Mouse (Mus musculus) adipocyte (in vitro differentiated cells): ENCODE data around the gene Prf1.
A peak's percentile ranks its signal among the peaks of the same experiment; 100 is the strongest.

Experiments
- DNase-seq: peaks from one replicate; pipeline ENCODE4 v3.0.0-alpha.2; 2016; ENCODE audit warnings: low spot score

The Prf1 gene

GRCm38 (mm10) chr10:61297477-61297876, at the start of gene Prf1:
TSS of gene Prf1 (plus strand) at chr10:61297833.
- no peak for DNase-seq

- no peak for DNase-seq
Observed at GRCm38 (mm10) chr10:61248596-61249114, 49.0 kb upstream of the Prf1 start.

- no peak for DNase-seq
Observed at GRCm38 (mm10) chr10:61249951-61250350, 47.7 kb upstream of the Prf1 start.

- DNase-seq: peak; percentile 62
Observed at GRCm38 (mm10) chr10:61254761-61255160, 42.9 kb upstream of the Prf1 start.

DNA sequence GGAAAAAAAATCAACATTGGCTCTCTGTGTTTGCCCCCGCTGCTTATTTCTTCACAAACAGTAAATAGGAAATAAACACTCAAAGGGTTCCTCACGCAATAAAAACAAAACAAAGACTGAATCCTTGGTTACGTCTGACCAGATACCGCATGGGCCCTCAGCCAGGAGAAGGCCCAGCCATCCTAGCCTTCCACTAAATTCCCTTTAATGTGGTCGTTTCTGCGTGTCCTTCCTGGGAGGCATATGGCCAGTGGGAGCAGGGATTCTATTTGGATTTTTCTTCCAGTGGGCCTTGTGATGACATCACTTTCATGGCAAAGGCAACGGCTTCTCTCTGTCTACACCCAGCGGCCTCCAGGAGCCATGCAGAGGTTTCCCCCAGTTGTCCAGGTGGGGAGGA, 42.4 kb upstream of the Prf1 start:
- DNase-seq: no peak

DNA sequence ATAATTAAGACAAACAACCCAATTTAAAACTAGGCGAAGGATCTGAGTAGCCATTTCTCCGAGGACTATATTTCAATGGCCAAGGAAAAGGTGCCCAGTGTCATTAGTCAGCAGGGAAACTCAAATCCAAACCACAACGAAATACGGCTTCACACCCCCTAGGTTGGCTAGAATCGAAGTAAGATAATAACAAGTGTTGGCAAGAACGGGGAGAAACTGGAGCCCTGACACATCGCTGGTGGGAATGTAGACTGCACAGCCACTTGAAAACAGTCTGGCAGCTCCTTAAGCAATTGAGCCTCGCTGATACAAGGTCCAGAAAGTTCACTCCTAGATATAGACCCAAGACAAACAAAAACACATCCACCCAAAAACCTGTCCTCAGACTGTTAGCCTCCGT, 41.0 kb upstream of the Prf1 start:
- no peak for DNase-seq

GRCm38 (mm10) chr10:61258131-61258530, 39.5 kb upstream of the Prf1 start:
- no peak for DNase-seq

- no peak for DNase-seq
Observed at GRCm38 (mm10) chr10:61261229-61262156, 36.1 kb upstream of the Prf1 start.

DNA sequence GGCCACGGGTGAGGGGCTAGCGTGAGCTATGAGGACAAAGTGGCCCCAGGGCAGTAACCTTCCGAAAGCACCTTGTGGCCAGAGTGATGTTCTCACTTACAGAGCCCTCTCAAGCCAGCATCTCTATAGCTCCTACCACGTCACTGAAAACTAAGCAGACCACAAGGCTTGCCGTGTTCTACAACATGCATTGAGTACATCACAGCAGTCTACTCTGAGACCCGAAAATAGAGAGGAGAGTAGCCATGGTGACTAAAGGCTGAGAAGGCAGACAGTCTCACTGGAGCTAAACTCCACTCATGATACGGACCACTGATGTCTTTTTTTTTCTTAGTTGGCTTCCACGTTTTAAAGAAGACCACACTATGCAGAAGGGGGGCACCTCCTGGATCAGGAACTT, 34.0 kb upstream of the Prf1 start:
- no peak for DNase-seq

- DNase-seq: no peak
Observed at GRCm38 (mm10) chr10:61267378-61267777, 30.3 kb upstream of the Prf1 start.

DNA sequence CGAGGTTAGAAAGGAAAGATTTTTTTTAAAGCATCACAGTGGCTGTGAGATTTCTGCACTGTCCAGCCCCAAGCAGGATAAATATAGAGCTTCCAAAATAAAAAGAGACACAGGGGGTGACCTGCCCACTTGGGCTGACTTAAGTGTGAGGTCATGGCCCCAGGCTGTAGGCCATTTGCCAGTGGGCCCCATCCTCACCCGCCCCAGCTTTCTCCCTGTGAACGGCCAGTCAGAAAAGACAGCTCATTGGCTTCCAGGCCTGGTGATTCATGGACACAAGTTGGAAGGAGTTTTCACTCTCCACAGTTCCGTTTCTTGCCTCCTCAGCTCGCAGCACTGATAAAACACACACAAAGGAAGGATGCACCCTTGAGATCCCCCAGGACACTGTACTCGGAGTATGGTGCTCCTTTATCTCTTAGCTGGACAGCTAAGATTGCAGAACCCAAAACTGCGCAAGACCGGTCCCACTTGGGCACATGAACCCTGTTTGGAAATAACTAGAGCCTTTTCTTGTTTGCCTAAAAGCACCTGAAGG, 25.5 kb upstream of the Prf1 start:
- peak; percentile 42 for DNase-seq

GRCm38 (mm10) chr10:61272631-61273030, 25.0 kb upstream of the Prf1 start:
- no peak for DNase-seq

DNA sequence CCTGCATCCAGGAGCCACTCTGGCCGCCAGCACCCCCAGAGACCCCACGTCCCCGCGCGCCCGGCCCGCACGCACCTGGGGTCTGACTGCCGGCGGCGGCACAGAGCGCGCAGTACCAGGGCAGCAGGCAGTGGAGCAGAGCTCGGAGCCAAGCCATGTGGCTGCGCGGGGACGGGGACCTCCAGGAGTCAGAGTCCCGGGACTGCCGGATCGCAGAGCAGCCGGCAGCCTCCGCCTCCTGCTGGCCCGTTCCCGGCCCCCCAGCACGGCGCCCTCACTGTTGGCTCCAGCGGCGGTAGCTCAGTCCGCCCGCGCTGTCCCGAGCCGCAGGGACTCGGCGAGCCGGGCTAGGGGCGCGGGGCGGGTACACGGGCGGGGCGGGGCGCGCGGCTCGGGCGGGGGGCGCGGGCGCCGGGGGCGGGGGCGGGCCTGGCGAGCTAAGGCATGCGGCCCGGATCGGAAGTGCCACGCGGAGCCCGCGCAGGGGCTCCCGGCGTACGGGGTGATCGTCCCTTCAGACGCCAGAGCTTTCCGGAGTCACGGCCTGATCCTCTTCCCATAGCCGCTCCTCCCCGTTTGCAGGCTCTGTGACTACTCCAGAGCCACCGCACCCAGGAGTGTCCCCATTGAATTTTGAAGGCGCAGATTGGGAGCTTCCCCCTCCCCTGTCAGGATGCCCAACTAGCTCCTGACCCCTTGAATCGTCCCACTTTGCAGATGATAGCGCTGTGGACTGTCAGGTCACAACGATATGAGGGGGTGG, 24.4 kb upstream of the Prf1 start, which contains the start of gene Adamts14:
Gene Adamts14 (minus strand): TSS at position 358 of the 763 bp plus-strand sequence.
- no peak for DNase-seq

DNA sequence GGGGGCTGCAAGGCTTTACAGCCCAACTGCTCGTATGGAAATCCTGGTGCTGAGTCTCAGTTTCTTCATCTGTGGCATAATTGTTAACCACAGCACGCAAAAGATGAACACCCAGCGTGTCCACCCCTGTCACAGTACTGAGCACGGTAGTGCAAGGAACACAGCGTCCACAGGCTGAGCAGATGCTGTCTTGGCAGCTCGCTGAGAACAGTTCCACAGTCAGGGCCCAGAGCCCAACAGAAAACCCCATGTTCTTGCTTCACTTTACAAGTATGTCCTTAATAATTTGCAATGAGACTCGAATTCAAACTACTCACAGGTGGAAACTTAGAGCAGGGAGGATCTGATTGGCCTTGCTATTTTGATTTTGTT, 23.8 kb upstream of the Prf1 start:
- DNase-seq: no peak

DNA sequence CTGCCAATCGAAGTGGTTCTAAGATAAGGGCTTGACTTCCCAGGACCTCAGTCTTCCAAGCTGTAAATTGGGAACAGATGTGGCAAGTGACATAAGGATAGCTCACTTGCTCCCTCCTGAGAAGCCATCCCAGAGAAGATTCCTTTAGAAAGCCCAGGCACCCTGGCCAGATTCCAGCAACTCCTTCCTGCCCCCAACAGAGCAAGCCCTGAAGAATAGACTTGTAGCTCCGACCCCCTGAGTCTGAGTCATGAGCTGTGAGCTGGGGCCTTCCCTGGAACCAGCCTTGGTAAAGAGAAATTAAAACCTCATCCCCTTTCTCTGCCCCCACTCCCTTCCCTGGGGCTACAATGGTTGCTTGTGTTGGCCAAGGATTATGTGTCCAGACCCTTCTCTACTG, 23.1 kb upstream of the Prf1 start:
- no peak for DNase-seq

- peak; percentile 69 for DNase-seq
Observed at GRCm38 (mm10) chr10:61275669-61276110, 21.9 kb upstream of the Prf1 start.

DNA sequence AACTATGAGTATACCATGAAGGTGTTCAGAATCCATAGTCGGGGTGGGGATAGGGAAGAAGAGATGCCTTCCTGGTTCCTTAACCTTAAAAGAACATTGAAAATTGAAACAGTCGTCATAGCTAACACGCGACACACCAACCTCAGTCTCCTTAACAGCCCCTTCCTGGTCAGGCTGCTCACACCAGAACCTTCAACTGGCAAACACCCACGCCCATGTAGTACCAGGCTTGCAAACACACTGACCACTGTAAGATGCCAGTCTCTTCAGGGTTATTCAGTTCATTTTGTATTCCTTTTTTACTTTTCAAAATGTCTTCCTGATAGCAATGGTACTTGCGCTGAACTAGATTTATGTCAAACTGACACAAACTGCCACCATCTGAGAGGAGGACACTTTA, 20.6 kb upstream of the Prf1 start:
- no peak for DNase-seq

DNA sequence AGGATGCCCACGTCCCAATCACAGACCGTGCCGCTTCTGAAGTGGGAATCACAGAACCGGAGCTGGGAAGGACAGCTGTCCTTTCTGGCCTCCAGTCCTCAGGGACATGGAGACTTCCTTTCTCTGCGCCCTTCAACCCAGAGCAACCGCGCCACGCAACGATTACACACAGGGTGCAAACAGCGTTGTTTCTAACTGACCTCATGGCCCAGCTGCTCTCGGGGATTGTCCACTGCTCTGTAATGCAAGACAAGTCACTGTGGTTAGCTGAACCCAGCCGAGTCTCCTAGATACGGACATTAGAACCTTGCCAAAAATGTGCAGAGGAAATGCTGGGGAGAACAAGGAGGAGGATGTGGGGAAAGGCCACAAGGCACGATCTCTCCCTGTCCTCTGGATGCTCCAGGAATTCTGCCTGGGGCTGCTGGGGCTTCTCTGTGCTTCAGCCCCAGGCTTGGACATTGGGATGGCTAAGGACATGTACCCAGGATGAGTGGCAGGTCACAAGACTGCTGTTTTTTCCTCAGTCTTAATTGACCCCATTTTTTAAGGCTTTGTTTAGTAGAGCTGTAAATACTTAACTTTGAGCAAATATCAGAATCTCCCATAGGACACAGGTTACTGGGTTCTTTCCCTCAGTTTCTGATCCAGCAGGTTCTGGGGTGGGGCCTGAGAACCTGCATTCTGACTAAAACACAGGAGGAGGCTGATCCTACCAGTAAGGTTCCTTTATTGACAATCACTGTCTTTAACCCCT, 19.5 kb upstream of the Prf1 start:
- DNase-seq: peak; percentile 92

DNA sequence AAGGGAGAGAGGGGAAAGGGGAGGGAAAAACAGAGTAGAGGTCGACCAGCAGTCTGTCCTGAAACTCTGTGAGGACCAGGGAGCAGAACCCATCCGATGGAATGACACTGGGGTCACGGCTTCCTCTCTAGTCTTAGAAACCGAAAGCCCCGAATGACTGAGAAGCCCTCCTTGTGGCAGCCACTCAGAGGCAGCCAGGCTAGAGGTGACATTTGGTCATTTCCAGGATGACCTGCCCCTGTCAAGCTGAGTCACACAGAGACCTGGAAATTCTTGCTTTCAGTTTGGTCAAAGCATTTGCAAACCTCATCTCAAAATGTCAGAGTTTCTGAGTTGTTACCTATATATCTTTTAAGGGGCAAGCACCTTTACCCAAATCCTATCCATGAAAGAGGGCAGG, 16.5 kb upstream of the Prf1 start:
- no peak for DNase-seq

- no peak for DNase-seq
Observed at GRCm38 (mm10) chr10:61284309-61284708, 13.3 kb upstream of the Prf1 start.

DNA sequence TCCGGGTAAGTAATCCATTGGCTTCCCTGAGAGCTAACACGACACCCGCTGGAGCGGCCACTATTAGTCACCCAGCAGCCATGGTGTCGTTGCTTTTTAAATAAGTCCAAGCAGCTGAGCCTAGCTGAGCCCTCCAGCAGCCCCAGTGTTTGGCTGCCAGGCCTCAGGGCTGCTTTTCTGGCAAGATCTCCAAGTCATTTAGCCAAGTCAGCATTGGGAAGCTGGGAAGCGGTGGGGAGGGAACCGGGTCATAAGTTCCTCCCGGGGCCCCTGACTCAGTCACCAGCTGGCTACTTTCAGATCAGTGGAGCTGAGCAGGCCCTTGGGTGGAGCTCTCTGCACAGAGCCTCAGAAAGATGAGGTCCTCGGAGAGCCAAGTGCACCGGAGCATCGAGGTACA, 12.4 kb upstream of the Prf1 start:
- DNase-seq: peak; percentile 87

- DNase-seq: peak; percentile 45
Observed at GRCm38 (mm10) chr10:61286246-61286645, 11.4 kb upstream of the Prf1 start.
